Mouse (Mus musculus) thymus, adult 2 months (tissue): ENCODE measurements around the gene Rnf180.

Experiments
- CTCF ChIP-seq: fragments of 200-500 bp; IDR thresholded peaks from 2 replicates; pipeline ENCODE4 v1.5.1; 2012; ENCODE audit warnings: mild to moderate bottlenecking, control low read depth, low read length, moderate library complexity, borderline replicate concordance; ENCODE audit not compliant: control insufficient read depth, poor library complexity, insufficient read depth; ENCODE audit errors: extremely low read depth
- POLR2A ChIP-seq: fragments of 200-500 bp; IDR thresholded peaks from 2 replicates; pipeline ENCODE4 v1.6.1; 2012; ENCODE audit warnings: mild to moderate bottlenecking, low read length, control low read depth, moderate library complexity; ENCODE audit not compliant: control insufficient read depth, poor library complexity, insufficient read depth; ENCODE audit errors: extremely low read depth

DNA sequence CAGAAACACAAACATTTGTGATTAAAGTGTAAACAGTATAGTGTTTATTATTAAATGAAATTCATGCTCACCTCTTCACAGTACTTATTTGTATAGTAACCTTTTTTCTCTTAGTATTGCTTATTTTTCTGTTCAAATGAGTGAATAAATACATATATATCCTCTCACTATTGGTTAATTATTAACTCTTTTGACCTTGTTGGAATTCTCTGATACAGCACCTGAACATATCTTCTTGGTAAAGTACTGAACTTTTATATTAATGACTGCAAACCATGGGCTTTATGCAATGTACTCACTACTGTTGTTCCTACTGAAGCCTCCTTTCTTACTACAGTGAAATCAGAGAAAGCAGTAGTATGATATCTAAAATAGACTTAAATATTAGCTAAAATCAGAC, 173.0 kb downstream of the Rnf180 start:
- TF ChIP-seq CTCF (no peak), POLR2A (no peak)
